Mouse (Mus musculus) A20 (cell line): ENCODE measurements around the gene Orc6.

ENCODE experiments used
- DNase-seq: peaks from one replicate; pipeline ENCODE4 v3.0.0-alpha.2; 2011; ENCODE audit warnings: low read depth, low spot score

The Orc6 gene

DNA sequence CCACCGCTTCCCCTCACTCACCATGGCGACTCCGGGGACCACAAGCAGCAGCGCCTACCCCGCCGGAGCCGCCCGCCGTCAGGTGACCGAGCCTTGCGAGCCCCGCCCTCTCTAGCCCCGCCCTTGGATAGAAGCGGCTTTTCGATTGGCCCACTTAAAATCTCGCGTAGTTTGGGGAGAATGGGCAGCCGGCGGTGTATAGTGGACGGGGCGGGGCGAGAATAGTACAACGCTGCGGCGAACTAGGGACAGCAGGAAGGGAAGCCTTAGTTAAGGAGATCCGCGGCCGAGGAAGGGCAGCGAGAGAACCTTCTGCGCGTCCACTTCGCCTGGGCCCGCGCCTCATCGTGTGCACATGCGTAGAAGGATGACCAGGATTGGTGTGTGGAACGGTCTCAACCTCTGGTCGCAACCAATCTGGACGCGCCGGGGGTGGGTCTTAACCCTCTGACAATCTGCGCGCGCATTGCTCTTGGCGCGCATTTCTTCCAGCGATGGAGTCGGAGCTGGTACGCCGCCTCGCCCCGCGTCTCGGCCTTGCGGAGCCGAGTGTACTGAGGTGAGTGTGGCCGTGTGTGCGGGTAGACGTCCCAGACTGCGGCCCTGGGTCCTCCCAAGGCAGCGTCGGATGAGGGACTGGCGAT lies at the start of gene Orc6, which contains the start of gene Vps35:
TSS of gene Orc6 (plus strand) at position 199 of the 644 bp plus-strand sequence.
TSS of gene Vps35 (minus strand) at position 369 of the 644 bp plus-strand sequence.
- DNase-seq: peak; percentile 99

DNA sequence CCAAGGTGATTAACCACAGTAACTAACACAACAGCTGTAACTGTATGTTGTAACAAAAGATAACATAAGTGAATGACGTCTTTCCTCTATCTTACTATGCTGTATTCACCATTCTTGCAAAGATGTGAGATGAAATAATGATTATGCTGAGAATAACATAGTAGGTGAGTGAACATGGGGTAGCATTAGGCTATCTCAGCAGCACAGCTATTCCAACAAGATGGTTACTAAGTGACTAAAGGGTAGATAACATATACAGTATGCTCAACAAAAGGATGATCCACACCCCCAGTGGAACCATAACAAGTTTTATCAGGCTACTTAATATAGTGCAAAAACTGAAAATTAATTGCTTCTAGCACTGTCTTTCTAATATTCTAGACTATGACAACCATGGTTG lies 12.6 kb upstream of the Orc6 start:
- no peak for DNase-seq

DNA sequence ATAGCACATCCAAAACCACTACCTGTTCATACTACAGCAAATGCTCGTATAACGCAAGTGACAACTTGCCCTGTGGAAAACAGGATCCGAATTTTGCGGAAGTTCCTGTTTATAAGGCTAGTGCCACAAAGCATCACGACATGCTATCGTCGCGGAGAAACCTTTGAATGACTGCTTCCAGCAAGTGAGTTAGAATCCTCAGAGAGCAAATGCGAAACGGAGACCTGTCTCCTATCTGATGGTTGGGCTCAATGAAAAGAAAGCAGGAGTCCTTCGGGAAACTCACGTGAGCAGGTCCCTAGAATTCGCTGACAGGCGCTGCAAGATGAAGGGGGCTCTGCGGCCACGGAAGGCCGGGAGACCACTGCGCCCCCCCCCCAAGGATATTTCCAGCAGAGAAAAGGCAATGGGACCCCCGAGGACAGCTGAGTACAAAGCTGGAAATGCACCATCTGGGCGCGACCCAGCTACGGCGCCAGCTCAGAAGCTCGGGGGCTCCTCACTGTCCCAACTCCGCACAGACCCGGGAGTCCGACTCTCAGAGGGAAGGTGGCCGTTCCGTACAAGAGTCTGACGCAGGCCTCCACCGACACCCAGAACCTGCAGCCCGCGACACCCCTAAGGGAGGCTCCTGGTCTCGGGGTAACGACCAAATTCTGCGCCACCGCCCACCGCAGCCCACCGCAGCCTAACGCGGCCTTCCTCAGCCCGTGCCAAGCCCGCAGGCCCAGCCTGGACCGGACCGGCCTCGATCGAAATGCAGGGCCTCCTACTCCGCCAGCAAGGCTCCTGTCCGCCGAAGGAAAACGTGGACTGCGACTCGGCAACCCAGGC lies 615 bp upstream of the Orc6 start:
- DNase-seq: peak; percentile 78

DNA sequence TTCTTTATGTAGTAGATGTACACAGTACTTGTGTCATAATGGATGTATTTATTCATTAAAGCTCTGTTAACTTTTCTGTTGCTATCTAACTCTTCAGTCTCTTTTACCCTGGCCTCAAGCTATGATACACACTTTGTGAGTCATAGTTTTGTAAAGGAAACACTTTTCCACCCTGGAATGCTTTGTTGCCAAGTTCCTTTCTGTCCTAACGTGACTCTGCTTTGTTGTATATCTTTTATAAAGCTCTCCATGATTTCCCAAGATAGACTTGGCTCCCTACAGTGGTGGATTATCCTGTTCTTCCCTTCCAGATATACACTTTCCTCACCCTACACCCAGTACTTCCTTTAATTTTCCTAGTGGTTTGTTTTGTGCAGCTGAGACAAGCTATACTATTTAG lies 2.5 kb downstream of the Orc6 start:
- no peak for DNase-seq

DNA sequence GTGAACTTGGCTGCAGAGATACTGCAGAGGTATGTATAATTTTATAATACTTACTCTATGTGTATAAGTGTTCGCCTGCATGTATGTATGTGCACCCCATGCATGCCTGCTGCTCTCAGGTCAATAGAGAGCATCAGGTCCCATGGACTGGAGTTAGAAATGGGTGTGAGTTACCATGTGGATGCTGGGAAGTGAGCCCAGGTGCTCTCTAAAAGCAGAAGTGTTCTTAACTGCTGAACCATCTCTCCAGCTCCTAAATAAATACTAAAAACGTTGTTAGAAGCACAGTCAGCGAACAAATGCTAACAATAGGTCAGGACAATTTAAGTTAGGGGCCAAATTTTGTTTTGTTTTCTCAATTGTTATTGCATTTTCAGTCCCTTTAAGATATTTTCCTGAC lies 3.5 kb downstream of the Orc6 start:
- DNase-seq: peak; percentile 65

DNA sequence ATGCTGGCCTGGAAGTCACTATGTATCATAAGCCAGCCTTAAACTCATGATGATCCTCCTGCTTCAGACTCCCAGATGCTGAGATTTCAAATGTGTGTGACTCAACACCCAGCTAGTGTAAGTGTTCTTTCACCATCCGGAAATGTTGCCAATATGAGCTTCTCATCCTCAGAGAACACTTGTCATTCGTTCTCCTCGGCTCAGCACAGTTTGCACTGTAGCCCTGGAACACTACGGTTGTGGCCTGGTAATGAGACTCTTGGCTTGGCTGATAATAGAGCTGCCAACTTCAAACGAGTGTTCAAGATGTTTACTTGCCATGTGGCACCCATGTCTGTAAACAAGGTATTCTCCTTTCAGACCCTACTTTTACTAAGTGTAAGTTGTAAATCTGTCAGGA lies 4.1 kb downstream of the Orc6 start:
- DNase-seq: no peak

DNA sequence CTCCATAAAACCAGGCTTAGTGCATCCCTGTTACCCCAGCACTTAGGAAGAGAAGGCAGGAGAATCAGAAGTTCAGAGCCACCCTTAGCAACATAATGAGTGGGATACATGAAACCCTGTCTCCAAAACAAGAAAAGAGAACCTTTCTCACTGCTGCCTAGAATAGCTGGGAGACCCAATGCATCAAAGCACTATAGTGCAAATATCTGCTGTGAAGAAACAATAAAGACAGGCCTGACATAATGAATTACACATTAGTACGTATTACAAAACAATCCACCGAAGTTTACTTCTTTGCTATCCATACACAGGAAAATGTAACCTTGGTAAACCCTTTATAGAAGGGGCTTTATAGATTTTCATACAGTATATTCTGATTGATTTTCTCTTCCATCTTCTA lies 9.1 kb downstream of the Orc6 start:
- DNase-seq: no peak

DNA sequence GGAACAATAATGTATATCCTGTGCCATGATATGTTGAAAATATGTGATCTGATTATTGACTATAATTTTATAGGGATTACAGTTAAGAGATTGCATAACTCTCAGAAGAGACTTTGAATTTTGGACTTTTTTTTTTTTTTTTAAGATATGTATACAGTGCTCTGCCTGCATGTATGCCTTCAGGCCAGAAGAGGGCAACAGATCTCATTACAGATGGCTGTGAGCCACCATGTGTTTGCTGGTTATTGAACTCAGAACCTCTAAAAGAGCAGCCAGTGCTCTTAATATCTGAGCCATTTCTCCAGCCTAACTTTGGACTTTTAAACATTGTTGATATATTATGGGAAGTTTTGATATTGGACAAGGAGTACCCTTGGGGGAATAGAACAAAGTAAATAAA lies 12.3 kb downstream of the Orc6 start:
- peak; percentile 56 for DNase-seq

DNA sequence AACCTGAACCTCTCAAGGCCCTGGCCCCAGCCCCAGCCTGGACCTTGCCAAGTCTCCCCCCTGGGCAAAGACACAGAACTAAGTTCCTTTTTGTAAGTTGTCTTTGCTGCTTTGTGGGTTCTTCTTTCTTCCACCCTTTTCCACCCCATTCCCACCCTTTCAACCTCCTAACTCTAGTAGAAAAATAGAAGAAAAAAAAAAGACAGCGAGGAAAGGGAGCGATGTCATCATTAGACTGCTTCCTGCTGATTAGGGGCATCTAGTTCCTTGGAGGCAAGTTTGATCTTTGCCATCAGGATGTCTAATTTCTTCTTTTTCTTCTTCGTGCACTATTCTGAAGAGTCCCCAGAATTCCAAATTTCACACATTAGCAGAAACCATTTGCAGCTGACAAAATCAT lies 13.6 kb downstream of the Orc6 start:
- DNase-seq: no peak

DNA sequence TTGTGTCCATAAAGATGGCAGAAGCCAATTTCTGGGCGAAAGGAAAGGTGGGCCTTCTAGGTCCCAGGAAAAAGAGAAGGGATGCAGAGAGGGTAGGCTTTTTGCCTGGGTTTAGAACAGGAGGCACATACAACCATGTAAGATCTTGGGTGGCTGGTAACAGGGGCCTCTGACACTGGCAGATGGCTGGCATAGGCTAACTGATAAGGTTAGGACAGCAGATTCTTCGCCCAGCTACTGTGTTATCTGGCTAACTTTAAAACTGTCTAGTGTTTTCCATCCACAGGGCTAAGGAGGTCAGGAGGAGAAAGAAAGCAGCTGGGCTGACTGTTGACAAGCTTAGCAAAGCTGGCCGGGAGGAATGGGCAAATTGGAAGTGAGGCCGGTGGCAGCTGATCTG lies 19.1 kb downstream of the Orc6 start:
- DNase-seq: no peak

DNA sequence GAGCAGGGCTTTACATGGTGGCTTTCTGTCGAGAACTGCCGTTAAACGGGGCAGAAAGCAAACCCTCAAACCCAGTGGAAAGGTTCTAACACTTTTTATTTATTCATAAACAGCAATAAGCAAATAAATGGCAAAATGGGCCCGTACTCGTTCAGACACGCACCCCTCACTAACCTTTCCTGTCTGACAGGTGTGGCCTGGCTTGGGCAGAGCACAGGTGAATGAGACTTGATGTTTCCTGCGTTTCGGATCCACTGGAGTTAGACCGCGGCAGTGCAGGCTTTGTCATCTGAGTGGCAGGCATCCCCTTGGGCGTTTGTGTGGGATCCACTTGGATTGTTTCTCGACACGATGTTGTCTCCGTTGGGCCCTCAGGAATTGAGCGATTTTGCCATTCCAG lies 22.5 kb downstream of the Orc6 start:
- DNase-seq: no peak

DNA sequence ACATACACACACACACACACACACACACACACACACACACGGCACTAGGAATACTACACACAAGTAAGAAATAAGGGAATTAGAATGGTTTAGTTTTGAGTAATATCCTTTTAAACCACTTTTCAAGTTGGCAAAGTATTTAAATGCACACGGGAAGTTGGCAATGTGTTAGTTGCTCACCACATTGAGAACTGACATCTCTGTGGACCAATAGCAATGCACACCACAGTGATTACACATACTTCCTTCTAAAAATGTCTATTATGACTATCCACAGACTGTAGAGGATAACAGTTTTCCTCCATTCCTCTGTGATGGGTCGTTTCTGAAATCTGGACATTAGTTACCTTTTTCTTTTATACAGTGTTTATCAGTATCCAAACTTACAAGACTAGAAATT lies 23.7 kb downstream of the Orc6 start:
- no peak for DNase-seq

DNA sequence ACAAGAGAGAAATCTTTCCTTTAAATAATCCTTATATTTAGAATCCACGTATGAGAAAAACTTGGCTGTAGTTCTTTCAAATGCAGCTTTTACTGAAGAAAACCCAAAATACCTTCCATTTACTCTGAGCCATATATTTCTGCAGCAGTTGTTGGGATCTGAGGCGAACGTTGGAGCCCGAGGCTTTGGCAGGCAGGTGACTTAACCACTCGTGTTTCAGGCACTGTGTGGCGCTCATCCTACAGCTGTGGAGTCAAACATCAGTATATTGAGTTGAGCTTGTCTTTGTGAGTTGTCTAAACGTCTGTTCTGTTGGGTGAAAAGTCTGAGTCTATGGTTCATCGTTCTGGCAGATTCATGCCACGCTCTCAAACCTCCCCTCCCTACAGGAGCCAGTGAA lies 27.6 kb downstream of the Orc6 start:
- no peak for DNase-seq

DNA sequence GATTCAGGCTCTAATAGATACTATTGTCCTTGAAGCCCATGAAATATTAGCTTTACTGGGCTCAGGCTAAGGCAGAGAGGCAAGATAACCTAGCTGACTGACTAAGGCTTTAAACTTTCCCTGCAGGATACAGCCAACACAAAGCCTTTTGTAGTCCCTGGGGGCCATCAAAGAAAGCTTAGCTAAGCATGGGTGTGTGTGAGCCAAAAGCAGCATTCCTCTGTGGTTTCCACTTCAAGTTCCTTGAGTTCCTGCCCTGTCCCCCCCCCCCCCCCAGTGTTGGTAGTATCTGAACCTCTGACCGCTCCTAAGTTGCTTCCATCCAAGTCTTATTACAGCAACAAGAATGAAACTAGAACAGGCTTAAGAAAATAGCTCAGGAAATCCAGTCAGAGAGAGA lies 30.1 kb downstream of the Orc6 start:
- no peak for DNase-seq

DNA sequence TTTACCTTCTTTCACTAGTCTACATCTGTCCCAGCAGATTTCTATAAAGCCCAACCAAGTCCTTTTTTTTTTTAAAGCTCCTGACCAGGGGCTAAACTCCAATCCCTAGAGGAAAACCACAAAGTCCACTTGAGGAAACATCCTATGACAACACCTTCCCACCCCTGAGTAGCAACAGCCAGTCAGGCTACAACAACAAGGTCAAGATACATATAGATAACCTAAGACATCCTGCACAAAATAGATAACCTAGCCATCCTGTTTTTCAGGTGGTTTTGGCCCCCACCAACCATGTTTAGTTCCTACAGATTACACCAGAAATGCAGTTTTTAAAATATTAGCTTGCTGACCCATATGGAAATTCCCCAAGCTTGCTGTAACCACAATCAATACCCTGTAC lies 35.7 kb downstream of the Orc6 start:
- DNase-seq: no peak

DNA sequence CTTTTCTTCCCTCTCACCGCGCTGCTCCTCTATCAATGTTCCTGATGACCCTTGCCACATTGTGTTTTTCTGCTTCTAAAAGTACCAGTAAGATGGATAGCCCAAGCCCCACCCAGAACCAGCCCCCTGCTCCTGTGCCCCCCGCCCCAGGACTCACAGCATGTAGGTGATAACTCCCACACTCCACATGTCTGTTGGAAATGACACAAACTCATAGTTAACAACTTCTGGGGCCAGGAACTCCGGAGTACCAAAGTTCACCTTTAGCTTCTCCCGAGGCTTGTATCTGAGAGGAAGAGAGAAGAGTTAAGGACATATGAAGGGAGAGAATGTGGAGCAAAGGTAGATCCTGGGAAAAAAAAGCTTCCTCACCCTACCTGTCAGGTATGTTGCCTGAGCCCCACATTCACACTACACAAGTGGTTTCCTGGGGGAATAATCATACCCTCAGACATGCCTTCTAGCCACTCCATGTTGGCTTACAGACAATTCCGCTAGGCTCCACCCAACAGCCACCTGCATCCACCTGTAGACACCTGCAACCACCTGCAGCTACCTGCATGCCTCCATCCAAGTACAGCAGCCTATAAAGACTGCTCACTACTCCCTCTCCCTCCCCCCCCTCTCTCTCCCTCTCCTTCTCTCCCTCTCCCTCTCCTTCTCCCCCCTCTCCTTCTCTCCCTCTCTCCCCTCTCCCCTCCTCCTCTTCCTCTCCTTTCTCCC lies 36.9 kb downstream of the Orc6 start:
- DNase-seq: no peak

DNA sequence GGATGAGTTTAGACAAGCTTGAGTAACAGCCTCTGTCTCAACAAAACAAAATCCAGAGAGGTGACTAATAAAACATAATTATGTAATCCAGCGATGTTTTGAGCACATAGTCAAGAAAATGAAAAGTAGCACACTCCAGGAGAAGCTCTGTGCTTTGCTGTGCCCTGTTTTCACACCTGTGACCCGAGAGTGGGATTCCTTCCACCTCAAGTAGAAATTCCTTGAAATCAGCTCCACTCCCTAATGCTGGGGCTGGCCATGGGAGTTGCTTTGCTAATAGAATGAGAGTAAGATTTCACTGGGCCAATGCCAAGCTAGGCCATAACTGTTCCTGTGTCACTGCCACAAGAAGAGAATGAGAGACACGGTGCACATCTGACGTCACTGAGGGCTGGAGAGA lies 38.2 kb downstream of the Orc6 start:
- DNase-seq: no peak

DNA sequence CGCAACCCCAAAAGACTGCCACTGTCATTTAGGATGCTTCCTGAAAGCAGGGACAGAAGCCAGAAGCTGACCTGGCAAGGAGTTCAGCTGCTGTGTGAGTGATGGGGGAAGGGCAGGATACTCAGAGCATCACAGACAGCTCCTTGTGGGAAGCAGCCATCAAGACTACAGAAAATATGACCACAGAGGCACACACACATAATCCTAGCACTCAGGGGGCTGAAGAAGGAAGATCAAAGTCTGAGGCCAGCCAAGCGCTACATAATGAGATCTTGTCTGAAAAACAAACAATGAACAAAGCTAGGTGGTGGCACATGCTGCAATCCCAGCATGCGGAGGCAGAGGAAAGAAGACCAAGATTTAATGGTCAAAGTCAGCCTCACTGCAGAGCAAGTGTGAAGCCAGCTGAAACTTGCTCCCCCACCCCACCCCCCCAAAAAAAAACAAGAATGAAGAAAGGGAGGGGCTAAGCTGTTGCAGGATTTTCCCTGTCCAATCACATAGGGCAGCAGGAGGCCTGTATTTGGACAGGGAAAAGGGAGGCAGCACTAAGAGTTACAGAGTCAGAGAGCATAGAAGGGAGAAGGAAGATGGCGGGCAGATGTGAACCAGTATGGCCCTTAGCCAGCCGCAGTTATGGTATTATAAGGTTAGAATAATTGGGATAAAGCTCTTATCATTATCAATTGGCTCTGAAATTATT lies 40.6 kb downstream of the Orc6 start:
- DNase-seq: no peak

DNA sequence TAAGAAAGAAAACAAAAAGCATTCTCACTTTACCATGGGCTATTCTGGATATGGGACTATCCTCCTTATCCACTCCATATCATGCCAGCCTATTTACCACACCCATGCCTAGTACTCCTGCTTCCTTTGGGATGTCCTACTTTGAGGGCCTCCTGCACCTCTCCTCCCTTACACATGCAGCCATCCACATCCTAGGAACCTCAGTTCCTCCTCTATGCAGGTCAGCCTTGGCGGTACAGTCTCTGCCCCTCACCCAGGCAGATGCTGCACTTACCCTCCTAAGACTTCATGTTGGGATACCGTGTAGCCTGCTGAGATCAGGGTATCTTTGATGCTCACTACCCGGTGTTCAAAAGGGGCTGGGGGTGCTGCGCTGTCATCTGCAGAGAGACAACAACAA lies 53.9 kb downstream of the Orc6 start:
- DNase-seq: no peak
